Mouse (Mus musculus): ENCODE data around the gene Timm17a. TPM values are rescaled to one million over a fixed set of nuclear protein-coding genes. Genes with fewer than 3 reads are reported as not detected.

Gene Timm17a
- total RNA-seq (2022): 100 to 1,000 TPM; 342 to 418 (median 385) TPM

DNA sequence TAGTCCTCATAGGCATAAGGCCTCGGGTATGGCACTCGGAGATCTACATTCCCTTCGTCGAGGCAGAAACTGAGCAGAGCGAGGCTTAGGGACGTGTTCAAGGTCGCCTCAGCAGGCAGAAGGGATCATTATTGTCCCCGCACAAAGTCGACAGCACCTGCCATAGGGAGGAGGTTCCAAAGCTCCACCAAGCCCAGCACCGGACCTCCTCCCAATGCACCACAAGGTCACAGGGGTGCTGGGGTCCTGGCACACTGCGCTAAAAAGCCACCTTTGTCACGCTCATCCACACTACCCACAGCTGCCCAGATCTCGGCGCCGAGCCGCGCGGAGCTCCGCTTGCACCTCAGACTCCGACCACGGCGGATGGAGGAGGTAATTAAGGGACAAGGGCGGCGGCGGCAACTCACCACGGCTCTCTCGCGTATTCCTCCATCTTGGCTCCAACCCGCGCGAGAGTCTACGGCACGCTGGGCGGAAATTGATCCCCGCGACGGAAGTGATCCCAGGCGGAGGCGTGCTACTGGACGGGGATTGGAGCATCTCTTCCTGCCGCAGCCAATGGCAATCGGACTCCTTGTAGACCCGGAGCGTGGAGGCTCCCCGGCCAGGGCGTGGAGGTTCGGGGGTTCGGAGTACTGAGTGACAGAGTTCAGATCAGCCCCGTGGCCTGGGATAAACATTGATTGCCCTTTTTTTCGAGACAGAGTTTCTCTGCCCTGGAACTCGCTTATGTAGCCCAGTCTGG, at the start of gene Timm17a:
TSS of gene Timm17a (minus strand) at position 495 of the 748 bp plus-strand sequence.
- DNase-seq (ENCODE audit: low spot score): peak; percentile 94

GRCm38 (mm10) chr1:135362115-135362514, 48.5 kb upstream of the Timm17a start:
- DNase-seq (ENCODE audit: low spot score): no peak

GRCm38 (mm10) chr1:135361491-135361890, 47.9 kb upstream of the Timm17a start:
- no peak for DNase-seq (ENCODE audit: low spot score)

- no peak for DNase-seq (ENCODE audit: low spot score)
Measured at GRCm38 (mm10) chr1:135359071-135359470, 45.5 kb upstream of the Timm17a start.

- DNase-seq (ENCODE audit: low spot score): peak; percentile 63
Measured at GRCm38 (mm10) chr1:135351953-135352352, 38.4 kb upstream of the Timm17a start.

GRCm38 (mm10) chr1:135347498-135348169, 34.1 kb upstream of the Timm17a start:
- peak; percentile 38 for DNase-seq (ENCODE audit: low spot score)

GRCm38 (mm10) chr1:135346891-135347290, 33.3 kb upstream of the Timm17a start:
- DNase-seq (ENCODE audit: low spot score): no peak

- no peak for DNase-seq (ENCODE audit: low spot score)
Measured at GRCm38 (mm10) chr1:135344026-135344425, 30.4 kb upstream of the Timm17a start.

DNA sequence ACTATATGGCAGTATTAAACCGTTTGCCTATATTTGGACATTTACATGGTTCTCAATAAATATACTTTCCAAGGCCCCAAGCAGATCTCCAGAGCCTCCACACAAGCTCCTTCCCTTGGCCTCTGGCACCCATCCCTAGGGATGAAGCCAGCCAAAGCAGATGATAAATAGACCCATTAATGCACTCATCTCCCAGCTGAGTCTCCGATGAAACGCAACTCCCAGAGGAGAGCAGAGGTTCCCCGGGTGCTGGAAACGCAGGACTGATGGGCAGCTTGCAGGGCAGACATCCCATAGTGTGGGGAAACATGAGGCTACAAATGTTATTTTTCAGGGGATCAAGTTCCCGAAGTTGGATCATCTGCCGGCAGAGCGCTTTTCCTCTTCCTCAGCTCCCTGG, 28.4 kb upstream of the Timm17a start:
- DNase-seq (ENCODE audit: low spot score): no peak

- DNase-seq (ENCODE audit: low spot score): no peak
Measured at GRCm38 (mm10) chr1:135330578-135330977, 17.0 kb upstream of the Timm17a start.

- no peak for DNase-seq (ENCODE audit: low spot score)
Measured at GRCm38 (mm10) chr1:135328368-135328767, 14.8 kb upstream of the Timm17a start.

- DNase-seq (ENCODE audit: low spot score): no peak
Measured at GRCm38 (mm10) chr1:135325934-135326333, 12.4 kb upstream of the Timm17a start.

- peak; percentile 11 for DNase-seq (ENCODE audit: low spot score)
Measured at GRCm38 (mm10) chr1:135324571-135324970, 11.0 kb upstream of the Timm17a start, which contains the start of gene Lmod1. Gene Lmod1 (plus strand): TSS chr1:135324807.

DNA sequence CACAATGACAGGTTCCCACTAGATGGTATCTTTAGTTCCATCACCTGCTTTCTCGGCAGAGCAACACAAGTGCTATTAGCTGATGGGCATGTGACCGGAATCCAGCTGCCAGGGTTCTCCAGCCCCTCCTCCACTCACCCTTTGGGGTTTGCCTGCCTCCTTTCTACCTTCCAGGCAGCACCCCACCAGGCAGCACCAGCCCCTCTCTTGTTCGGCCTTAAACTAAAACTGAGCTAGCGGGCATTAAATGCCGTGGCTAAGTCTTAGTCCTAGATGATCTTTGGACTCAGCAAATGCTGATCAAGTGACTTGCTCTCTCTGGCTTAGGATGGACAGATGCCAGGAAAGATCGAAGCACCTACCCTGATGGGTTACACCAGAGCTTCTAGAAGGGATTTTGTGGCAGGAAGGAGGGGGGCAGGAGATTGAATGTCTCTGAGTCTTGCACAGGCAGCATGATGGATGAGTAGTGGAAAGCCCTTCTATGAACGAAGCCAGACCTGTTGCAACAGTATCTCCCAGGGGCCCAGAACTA, 9.9 kb upstream of the Timm17a start:
- no peak for DNase-seq (ENCODE audit: low spot score)

- DNase-seq (ENCODE audit: low spot score): no peak
Measured at GRCm38 (mm10) chr1:135312201-135312600, 1.4 kb downstream of the Timm17a start.

DNA sequence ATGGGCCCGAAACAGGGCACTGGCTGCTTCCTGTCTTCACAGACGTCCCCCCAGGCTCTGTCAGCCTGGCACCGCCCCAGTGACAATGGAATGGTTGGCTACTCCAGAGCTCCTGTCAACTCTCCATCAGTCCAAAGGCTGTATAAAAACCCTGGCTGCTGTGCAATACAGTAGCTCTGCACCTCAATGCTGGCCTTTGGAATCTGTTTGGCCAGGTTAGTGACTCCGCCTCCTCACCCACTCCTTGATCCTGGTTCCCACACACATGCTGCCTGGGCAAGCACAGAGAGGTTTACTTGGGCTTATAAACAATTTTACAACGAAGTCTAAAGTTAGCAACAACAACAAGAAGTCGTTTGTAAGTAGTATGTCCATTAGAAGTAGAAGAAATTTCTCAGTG, 2.2 kb downstream of the Timm17a start:
- DNase-seq (ENCODE audit: low spot score): no peak

- no peak for DNase-seq (ENCODE audit: low spot score)
Measured at GRCm38 (mm10) chr1:135290908-135291307, 22.7 kb downstream of the Timm17a start.

- DNase-seq (ENCODE audit: low spot score): peak; percentile 31
Measured at GRCm38 (mm10) chr1:135286311-135286710, 27.3 kb downstream of the Timm17a start.

- DNase-seq (ENCODE audit: low spot score): peak; percentile 58
Measured at GRCm38 (mm10) chr1:135283826-135284291, 29.7 kb downstream of the Timm17a start, which contains the start of gene Rnpep. Gene Rnpep (minus strand): TSS chr1:135284084.

DNA sequence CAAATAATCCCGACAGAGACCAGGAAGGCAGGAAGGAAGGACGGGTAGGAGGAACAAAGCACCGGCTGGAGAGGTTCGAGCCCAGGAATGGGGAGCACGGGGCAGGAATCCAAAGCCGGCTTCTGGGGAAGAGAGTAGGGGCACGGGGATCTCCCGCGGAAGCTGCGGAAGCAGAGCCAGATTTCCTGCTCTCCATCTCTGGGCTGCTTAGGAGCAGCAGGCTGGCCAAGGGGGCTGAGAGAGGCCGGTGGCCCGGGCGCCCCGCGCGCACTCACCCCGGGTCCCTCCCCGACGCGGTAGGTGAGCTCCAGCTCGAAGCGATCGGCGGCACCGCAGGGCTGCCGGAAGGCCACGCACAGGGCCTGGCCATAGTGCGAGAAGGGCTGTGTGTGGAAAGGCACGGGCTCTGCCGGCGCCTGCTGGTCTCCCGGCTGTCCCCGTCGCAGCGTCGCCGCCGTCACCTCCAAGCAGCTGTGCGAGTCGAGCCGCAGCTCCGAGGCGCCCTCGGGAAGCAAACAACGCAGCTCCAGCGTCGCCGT, 30.2 kb downstream of the Timm17a start:
- peak; percentile 37 for DNase-seq (ENCODE audit: low spot score)

DNA sequence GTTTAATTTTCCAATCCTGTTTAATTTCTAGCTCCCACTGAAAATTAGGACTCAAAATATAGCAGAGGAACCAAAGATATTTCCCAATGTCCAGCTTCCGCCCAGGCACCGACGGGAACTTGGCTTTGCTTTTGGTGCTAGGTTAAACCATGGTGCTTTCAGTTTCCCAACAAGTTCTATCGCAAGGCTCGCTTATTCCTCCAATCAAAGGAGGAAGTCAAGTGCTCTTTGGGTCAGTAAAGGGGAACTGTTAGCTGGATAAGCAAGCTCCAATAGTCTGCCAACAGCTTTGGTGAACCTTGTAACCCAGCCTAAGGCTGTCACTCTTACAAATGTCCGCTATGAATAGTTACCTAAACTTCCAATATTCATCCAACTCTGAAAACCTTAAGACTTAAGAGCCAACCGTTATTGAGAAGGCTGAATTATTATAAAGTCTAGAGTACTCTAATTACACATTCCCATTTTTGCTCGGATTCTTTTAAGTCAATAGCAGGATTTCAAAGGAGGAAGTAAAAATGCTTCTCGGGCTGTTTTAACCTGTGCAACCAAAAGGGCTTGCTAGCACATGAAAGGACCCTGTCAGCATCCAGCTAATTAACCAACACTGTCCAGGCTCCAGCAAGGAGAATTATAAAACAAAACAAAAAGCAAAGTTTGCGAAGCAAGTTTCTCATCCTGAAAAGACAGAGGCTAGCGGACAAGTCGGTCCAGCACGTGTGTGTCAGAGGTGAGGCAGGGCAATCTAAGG, 30.9 kb downstream of the Timm17a start:
- DNase-seq (ENCODE audit: low spot score): peak; percentile 53

All from heart, adult 8-10 months (tissue).